Mouse (Mus musculus) G1E (cell line): ENCODE measurements at regions not wholly inside any gene's neighbourhood (a gene's known extent, or its start where the extent isn't known, plus 50 kb on each side); places are given as distances from the start of the nearest gene placed in this dataset.

Experiments
- ATAC-seq: 2 replicates; pipeline ENCODE4 v1.8.0; 2016; ENCODE audit warnings: mild to moderate bottlenecking; ENCODE audit not compliant: insufficient number of reproducible peaks, poor library complexity, low FRiP score, severe bottlenecking; ENCODE audit errors: extremely low read depth
- DNase-seq: peaks from one replicate; pipeline ENCODE4 v3.0.0; 2012; ENCODE audit warnings: low spot score
- H3K27me3 ChIP-seq: 2 replicates; pipeline ENCODE4 v1.6.1; 2012; ENCODE audit warnings: mild to moderate bottlenecking, low read length, inconsistent platforms; ENCODE audit not compliant: insufficient read depth
- H3K36me3 ChIP-seq: replicated peaks from 2 replicates; pipeline ENCODE3; 2012; ENCODE audit warnings: mild to moderate bottlenecking, inconsistent platforms
- H3K4me1 ChIP-seq: 2 replicates; pipeline ENCODE4 v1.6.1; 2012; ENCODE audit warnings: low read depth, low read length, inconsistent platforms, mixed read lengths; ENCODE audit not compliant: insufficient read depth
- H3K4me3 ChIP-seq: 2 replicates; pipeline ENCODE4 v1.5.1; 2012; ENCODE audit warnings: low read depth, mild to moderate bottlenecking, inconsistent platforms, low read length, moderate library complexity, mixed read lengths
- H3K9me3 ChIP-seq: replicated peaks from 2 replicates; pipeline ENCODE4 v1.6.1; 2012; ENCODE audit warnings: inconsistent platforms
- CTCF ChIP-seq: IDR thresholded peaks from 2 replicates; pipeline ENCODE4 v1.5.1; 2012; ENCODE audit warnings: low read depth, low read length, inconsistent platforms, mixed read lengths
- GATA1 ChIP-seq: IDR thresholded peaks from 2 replicates; pipeline ENCODE4 v1.6.1; 2012; ENCODE audit warnings: borderline replicate concordance, low read length, inconsistent platforms, mixed read lengths
- GATA2 ChIP-seq: IDR thresholded peaks from 2 replicates; pipeline ENCODE4 v1.6.1; 2012; ENCODE audit warnings: low read depth, low read length, inconsistent platforms, borderline replicate concordance
- POLR2AphosphoS5 ChIP-seq: IDR thresholded peaks from 2 replicates; pipeline ENCODE4 v1.6.1; 2012; ENCODE audit warnings: low read depth, low read length, inconsistent platforms; ENCODE audit not compliant: insufficient replicate concordance
- TAL1 ChIP-seq: conservative IDR thresholded peaks from 2 replicates; pipeline ENCODE4 v1.6.1; 2012; ENCODE audit warnings: low read depth, low read length, inconsistent platforms, mixed read lengths

DNA sequence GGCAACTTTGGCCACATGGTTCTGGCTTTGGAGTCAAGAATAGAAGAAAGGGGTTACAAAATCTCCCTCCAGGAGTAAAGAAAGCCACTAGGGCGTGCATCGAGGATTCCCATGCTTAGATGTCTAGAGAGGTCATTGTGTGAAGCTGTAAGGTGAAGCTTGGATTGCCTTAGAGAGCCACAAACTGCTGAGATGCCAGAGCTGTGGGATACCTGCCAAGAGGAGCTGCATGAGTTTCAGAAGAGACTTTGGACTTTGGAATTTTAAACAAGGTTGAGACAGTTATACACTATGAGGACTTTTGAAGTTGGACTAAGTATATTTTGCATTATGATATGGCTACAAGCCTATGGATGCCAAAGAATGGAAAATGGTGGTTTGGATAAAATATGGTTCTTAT, 325.4 kb upstream of the Rag2 start:
- H3K36me3 ChIP-seq: no peaks in the 10 kb centered on the region
- no peaks in the 10 kb centered on the region for H3K9me3 ChIP-seq
- no peaks in the 10 kb centered on the region for H3K4me1 ChIP-seq
- no peak overlapping the region for H3K4me3 ChIP-seq
- DNase-seq (no peak), ATAC-seq (no peak)
- no peak for TF ChIP-seq TAL1
- TF ChIP-seq CTCF: no peak
- no peak for TF ChIP-seq POLR2AphosphoS5
- TF ChIP-seq GATA1: no peak
- TF ChIP-seq GATA2: no peak
- H3K27me3 ChIP-seq: no peaks in the 10 kb centered on the region

DNA sequence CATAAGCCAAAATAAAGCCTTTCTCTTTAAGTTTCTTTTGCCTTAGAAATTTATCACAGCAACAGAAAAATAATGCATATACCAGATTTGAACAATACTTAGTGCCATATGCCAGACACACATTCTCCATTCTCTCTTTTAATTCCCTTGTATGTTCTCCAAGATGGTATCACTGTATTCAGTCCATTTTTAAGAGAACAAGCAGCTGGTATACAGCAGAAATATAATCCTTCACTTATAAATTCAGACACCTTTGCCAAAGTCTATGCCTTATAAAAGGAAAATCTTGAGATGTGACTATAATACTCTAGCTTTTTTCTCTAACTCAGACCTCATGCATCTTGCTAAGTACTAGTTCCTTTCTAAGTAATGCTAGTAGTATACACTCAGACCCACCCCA, 324.4 kb upstream of the Rag2 start:
- DNase-seq (no peak), ATAC-seq (no peak)
- Histone ChIP-seq H3K36me3 (no peaks in the 10 kb centered on the region), H3K4me1 (no peaks in the 10 kb centered on the region), H3K4me3 (no peak overlapping the region), H3K27me3 (no peaks in the 10 kb centered on the region), H3K9me3 (no peaks in the 10 kb centered on the region)
- TF ChIP-seq TAL1 (no peak), GATA1 (no peak), GATA2 (no peak), CTCF (no peak), POLR2AphosphoS5 (no peak)

DNA sequence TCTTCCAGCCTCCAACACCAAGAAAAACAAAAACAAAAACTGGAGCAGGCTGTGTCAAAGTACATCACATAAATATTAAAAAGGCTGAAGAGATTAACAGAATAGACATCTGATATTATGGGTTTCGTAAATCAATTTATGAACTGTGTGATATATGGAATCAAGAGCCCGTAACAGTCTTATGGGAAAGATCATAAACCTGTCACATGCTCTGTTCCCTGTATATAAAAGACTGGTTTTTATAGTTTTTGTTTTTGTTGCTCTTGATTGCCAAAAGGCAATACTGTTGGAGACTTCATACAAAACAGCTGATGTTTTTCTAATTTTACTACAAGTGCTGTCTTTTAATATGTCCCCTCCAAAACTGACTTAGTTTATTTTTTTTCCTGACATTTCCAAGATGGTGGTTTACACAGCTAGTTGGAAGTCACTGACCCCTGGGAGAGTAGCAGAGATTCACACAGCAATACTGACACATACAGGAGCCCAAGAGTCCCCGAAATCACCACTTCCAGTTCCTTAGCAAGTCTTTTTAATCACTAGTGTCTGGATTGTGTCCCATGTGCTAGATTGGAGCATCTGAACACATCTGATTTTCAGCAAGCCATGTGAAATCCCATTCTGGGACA, 303.1 kb upstream of the Rag2 start:
- Histone ChIP-seq H3K36me3 (no peaks in the 10 kb centered on the region), H3K9me3 (no peaks in the 10 kb centered on the region), H3K27me3 (no peaks in the 10 kb centered on the region), H3K4me1 (no peaks in the 10 kb centered on the region), H3K4me3 (no peak overlapping the region)
- no peak for TF ChIP-seq GATA1
- TF ChIP-seq TAL1: no peak
- no peak for TF ChIP-seq CTCF
- TF ChIP-seq GATA2: no peak
- TF ChIP-seq POLR2AphosphoS5: no peak
- ATAC-seq (no peak), DNase-seq (no peak)

GRCm38 (mm10) chr2:101356709-101357108, 267.8 kb upstream of the Rag2 start:
- H3K9me3 ChIP-seq: no peaks in the 10 kb centered on the region
- peak; percentile 54 for ATAC-seq

GRCm38 (mm10) chr2:101364256-101364655, 260.3 kb upstream of the Rag2 start:
- Histone ChIP-seq H3K4me1 (peaks cover 5% of the 10 kb centered on the region; the same call in 1 of the 2 replicates), H3K9me3 (no peaks in the 10 kb centered on the region), H3K27me3 (no peaks in the 10 kb centered on the region), H3K36me3 (no peaks in the 10 kb centered on the region), H3K4me3 (no peak overlapping the region)
- TF ChIP-seq POLR2AphosphoS5 (no peak), TAL1 (no peak), GATA2 (no peak), GATA1 (no peak), CTCF (no peak)
- DNase-seq (no peak), ATAC-seq (no peak)

More at GRCm38 (mm10) chr2:101356709-101357108, 267.8 kb upstream of the Rag2 start:
- Histone ChIP-seq H3K4me3 (no peak overlapping the region), H3K4me1 (peaks cover 2% of the 10 kb centered on the region; the same call in 1 of the 2 replicates), H3K27me3 (no peaks in the 10 kb centered on the region), H3K36me3 (no peaks in the 10 kb centered on the region)
- TF ChIP-seq GATA1 (no peak), TAL1 (no peak), GATA2 (no peak), POLR2AphosphoS5 (no peak), CTCF (no peak)
- DNase-seq: no peak

DNA sequence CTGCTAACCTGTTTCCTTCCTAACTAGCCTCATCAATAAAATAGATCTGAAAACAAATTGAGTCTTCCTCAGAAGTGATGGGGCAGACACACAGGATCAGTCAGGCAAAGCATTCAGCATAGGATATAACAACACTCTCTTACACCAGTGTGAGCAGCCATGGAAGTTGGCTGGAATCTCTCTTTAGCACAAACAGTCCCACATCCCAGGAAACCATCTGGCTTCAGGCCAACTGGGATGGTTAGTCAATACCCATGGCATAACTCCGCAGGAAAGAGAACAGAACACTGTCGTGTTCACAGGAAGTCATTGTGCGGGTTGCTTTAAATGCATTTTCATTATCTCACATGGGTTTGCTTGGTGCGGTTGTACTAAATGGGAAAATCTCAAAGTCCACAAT, 256.2 kb upstream of the Rag2 start:
- ATAC-seq (no peak), DNase-seq (no peak)
- Histone ChIP-seq H3K4me3 (no peak overlapping the region), H3K36me3 (no peaks in the 10 kb centered on the region), H3K4me1 (peaks cover 13% of the 10 kb centered on the region), H3K27me3 (no peaks in the 10 kb centered on the region), H3K9me3 (no peaks in the 10 kb centered on the region)
- TF ChIP-seq GATA2 (no peak), POLR2AphosphoS5 (no peak), CTCF (no peak), TAL1 (no peak)
